Mouse (Mus musculus) midbrain, embryonic 13.5 days (tissue): Measurements from ENCODE around the gene Ube3a. TPM values are rescaled to one million over a fixed set of nuclear protein-coding genes. Genes with fewer than 3 reads are reported as not detected.

Source experiments
- ATAC-seq: fragments of 200-750 bp; cut with Nextera tagmentation; 2 replicates; pipeline ENCODE4 v1.8.0; 2017; ENCODE audit warnings: mild to moderate bottlenecking, moderate TSS enrichment, moderate library complexity
- H3K27ac ChIP-seq: fragments of 300-500 bp; sonication (generic); 2 replicates; pipeline ENCODE4 v1.5.1; 2015; ENCODE audit warnings: inconsistent platforms, mild to moderate bottlenecking, moderate library complexity
- H3K27me3 ChIP-seq: fragments of 300-500 bp; sonication (generic); 2 replicates; pipeline ENCODE4 v1.6.1; 2015; ENCODE audit warnings: mild to moderate bottlenecking, inconsistent platforms
- H3K36me3 ChIP-seq: fragments of 300-500 bp; sonication (generic); 2 replicates; pipeline ENCODE4 v1.6.1; 2015; ENCODE audit warnings: mild to moderate bottlenecking, inconsistent platforms
- H3K4me1 ChIP-seq: fragments of 300-500 bp; sonication (generic); replicated peaks from 2 replicates; pipeline ENCODE4 v1.6.1; 2015; ENCODE audit warnings: inconsistent platforms
- H3K4me2 ChIP-seq: fragments of 300-500 bp; sonication (generic); replicated peaks from 2 replicates; pipeline ENCODE4 v1.6.1; 2015; ENCODE audit warnings: moderate library complexity, mild to moderate bottlenecking, inconsistent platforms
- H3K4me3 ChIP-seq: fragments of 300-500 bp; sonication (generic); replicated peaks from 2 replicates; pipeline ENCODE4 v1.5.1; 2015; ENCODE audit warnings: mild to moderate bottlenecking, inconsistent platforms
- H3K9ac ChIP-seq: fragments of 300-500 bp; sonication (generic); replicated peaks from 2 replicates; pipeline ENCODE4 v1.6.1; 2015; ENCODE audit warnings: mild to moderate bottlenecking, inconsistent platforms
- H3K9me3 ChIP-seq: fragments of 300-500 bp; sonication (generic); 2 replicates; pipeline ENCODE4 v1.6.1; 2016; ENCODE audit warnings: mild to moderate bottlenecking, inconsistent platforms
- WGBS: fragments of 180-500 bp; shearing (Covaris S2); methylation state at CpG from one replicate; pipeline ENCODE4 v1.1.7; 2015; 5-methylcytosine and 5-hydroxymethylcytosine counted together
- polyA plus RNA-seq: library from polyadenylated mRNA; unstranded; fragments of >200 nt; fragmentation: Nextera tagmentation; extraction: Ambion mirVana; gene quantifications from 2 replicates; pipeline ENCODE4 v1.2.1, GENCODE M21; 2015

Gene Ube3a
- polyA plus RNA-seq, 1 experiment from 2014 or later, result 186 TPM

DNA sequence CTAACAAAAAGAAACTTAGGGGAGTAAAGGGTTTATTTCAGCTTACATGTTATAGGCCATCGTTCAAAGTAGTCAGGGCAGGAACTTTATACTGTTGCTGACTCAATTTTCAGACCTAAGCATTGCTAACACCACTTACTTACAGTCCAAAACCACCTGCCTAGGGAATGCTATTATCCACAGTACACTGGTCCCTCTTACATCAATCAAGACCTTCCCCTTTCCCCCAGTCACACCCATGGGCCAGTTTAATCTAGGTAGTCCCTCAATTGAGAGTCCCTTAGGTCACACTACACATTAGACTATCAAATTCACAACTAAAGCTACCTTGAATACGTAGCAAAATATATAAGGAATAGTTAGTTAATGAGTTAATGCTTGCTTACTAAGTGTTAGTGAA, 24.8 kb downstream of the Ube3a start:
- no peak overlapping the region for H3K27ac ChIP-seq
- no peaks in the 10 kb centered on the region for H3K4me1 ChIP-seq
- H3K9me3 ChIP-seq, result peaks cover 5% of the 10 kb centered on the region; the same call in 1 of the 2 replicates
- H3K4me2 ChIP-seq, result no peak overlapping the region
- H3K4me3 ChIP-seq, result no peak overlapping the region
- no peaks in the 10 kb centered on the region for H3K27me3 ChIP-seq
- no peak overlapping the region for H3K9ac ChIP-seq
- no peak for ATAC-seq
- H3K36me3 ChIP-seq, result peaks cover 34% of the 10 kb centered on the region
- whole genome bisulfite sequencing, result 96% methylated on average over 2 of the region's 2 CpGs

DNA sequence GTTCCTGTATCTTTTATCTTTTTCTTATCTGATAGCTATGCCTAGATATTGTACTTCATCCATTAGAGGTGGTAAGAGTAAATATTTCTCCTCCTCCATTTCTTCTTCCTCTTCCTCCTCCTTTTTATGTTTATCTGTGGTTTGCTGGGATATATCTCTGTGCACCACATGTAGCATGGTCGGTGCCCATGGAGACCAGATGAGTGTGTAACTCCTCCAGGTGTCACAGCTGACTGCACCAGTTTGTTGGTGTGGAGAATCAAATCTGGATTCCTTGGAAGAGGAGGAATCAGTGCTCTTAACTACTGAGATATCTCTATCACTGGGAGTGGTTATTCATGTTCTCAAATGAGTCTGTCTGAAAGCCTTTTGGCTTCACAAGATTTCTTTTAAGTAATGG, 37.0 kb downstream of the Ube3a start:
- Histone ChIP-seq H3K4me2 (no peak overlapping the region), H3K27me3 (no peaks in the 10 kb centered on the region), H3K36me3 (no peaks in the 10 kb centered on the region), H3K4me1 (no peaks in the 10 kb centered on the region), H3K9ac (no peak overlapping the region), H3K4me3 (no peak overlapping the region), H3K27ac (no peak overlapping the region), H3K9me3 (no peaks in the 10 kb centered on the region)
- 97% methylated on average over 1 of the region's 1 CpGs for WGBS
- no peak for ATAC-seq

GRCm38 (mm10) chr7:59271775-59272174, 43.2 kb downstream of the Ube3a start:
- Histone ChIP-seq H3K9me3 (no peaks in the 10 kb centered on the region), H3K4me2 (no peak overlapping the region), H3K36me3 (peaks cover 9% of the 10 kb centered on the region; the same call in 1 of the 2 replicates), H3K27ac (no peak overlapping the region), H3K9ac (no peak overlapping the region), H3K4me1 (no peaks in the 10 kb centered on the region), H3K4me3 (no peak overlapping the region), H3K27me3 (no peaks in the 10 kb centered on the region)
- WGBS, result 84% methylated on average over 4 of the region's 4 CpGs
- no peak for ATAC-seq

GRCm38 (mm10) chr7:59312576-59312975, 84.0 kb downstream of the Ube3a start:
- no peak overlapping the region for H3K4me2 ChIP-seq
- H3K4me1 ChIP-seq, result no peaks in the 10 kb centered on the region
- H3K9ac ChIP-seq, result no peak overlapping the region
- ATAC-seq, result no peak
- H3K9me3 ChIP-seq, result no peaks in the 10 kb centered on the region
- no peaks in the 10 kb centered on the region for H3K27me3 ChIP-seq
- peaks cover 12% of the 10 kb centered on the region for H3K36me3 ChIP-seq
- WGBS, result 64% methylated on average over 1 of the region's 1 CpGs
- no peak overlapping the region for H3K27ac ChIP-seq
- H3K4me3 ChIP-seq, result no peak overlapping the region

GRCm38 (mm10) chr7:59322759-59323158, 94.2 kb downstream of the Ube3a start:
- Histone ChIP-seq H3K4me2 (no peak overlapping the region), H3K9me3 (no peaks in the 10 kb centered on the region), H3K4me3 (no peak overlapping the region), H3K9ac (no peak overlapping the region), H3K27ac (no peak overlapping the region), H3K27me3 (no peaks in the 10 kb centered on the region), H3K36me3 (no peaks in the 10 kb centered on the region), H3K4me1 (no peaks in the 10 kb centered on the region)
- 92% methylated on average over 1 of the region's 1 CpGs for WGBS
- ATAC-seq, result no peak
